Comparison of ENCODE assay signal across 22 mouse cellular contexts in genomic region chr9:104156506-104156905, GRCm38 (mm10). TPM values are rescaled to one million over a fixed set of nuclear protein-coding genes. Genes with fewer than 3 reads are reported as not detected.
A peak's percentile ranks its signal among the peaks of the same experiment; 100 is the strongest.
DNase-seq lines count a peak whose midpoint lies in the region; ATAC-seq and TF ChIP-seq lines count a peak whose summit lies in the region.
"Had no signal": no experiment of that assay in that cellular context is flagged by ENCODE, and none has a peak within 500 bp of the region (broad histone marks: within the 10 kb centered on the region; RNA-seq: fewer than 3 reads in every experiment).

No protein-coding gene starts in this region.

- intact Hi-C loops in heart, postnatal 36 days (cut with DNase I): no loop called here

- WGBS in heart, embryonic 12.5 days: 89% methylated on average over 8 of the region's 8 CpGs
- whole genome bisulfite sequencing in heart, embryonic 10.5 days: 95% methylated on average over 8 of the region's 8 CpGs

- no peak for TF ChIP-seq CTCF in testis, adult 2 months (IDR thresholded peaks at IDR 0.05; ENCODE audit: control insufficient read depth, insufficient read depth, insufficient replicate concordance, low read depth, low read length)

- peak; percentile 85 for DNase-seq in heart, adult 11 months
- DNase-seq in heart, embryonic 10.5 days (ENCODE audit: low spot score): peak; percentile 64
- no peak for DNase-seq in heart, postnatal 36 days
- DNase-seq in testis, postnatal 14 days (ENCODE audit: low spot score): no peak
- DNase-seq: adrenal gland, adult 2 months; adrenal gland, adult 8-10 months; adrenal gland, postnatal 10 days; adrenal gland, postnatal 14 days; adrenal gland, postnatal 25 days; adrenal gland, postnatal 36 days; B cell, adult 2 months; cerebellum, adult 11 months; cerebellum, adult 11-12 months; cerebellum, adult 18-20 months had no signal

- no peaks in the 10 kb centered on the region for H3K27me3 ChIP-seq in heart, embryonic 12.5 days (replicated peaks)
- no peaks in the 10 kb centered on the region for H3K27me3 ChIP-seq in heart, embryonic 10.5 days (ENCODE audit: insufficient read depth, poor library complexity, severe bottlenecking)
- H3K27me3 ChIP-seq in testis, adult 2 months (ENCODE audit: control insufficient read depth, insufficient read depth, low read length): no peaks in the 10 kb centered on the region
- H3K27me3 ChIP-seq: CH12.LX, Patski had no signal

- no peaks in the 10 kb centered on the region for H3K4me1 ChIP-seq in heart, embryonic 12.5 days (replicated peaks)
- no peaks in the 10 kb centered on the region for H3K4me1 ChIP-seq in heart, embryonic 10.5 days
- H3K4me1 ChIP-seq in testis, adult 2 months (ENCODE audit: control insufficient read depth, insufficient read depth, low read length): no peaks in the 10 kb centered on the region

- H3K27ac ChIP-seq in heart, embryonic 12.5 days (ENCODE audit: poor library complexity, severe bottlenecking): no peak overlapping the region
- no peak overlapping the region for H3K27ac ChIP-seq in heart, embryonic 10.5 days
- H3K27ac ChIP-seq in testis, adult 2 months (ENCODE audit: control insufficient read depth, insufficient read depth, low read depth, low read length): no peak overlapping the region

- no peak for TF ChIP-seq POLR2A in testis, adult 2 months (IDR thresholded peaks at IDR 0.05; ENCODE audit: control insufficient read depth, low read depth, low read length)

- no peak overlapping the region for H3K9ac ChIP-seq in heart, embryonic 12.5 days

- ATAC-seq in heart, embryonic 12.5 days (ENCODE audit: insufficient number of reproducible peaks, low FRiP score): no peak
- ATAC-seq: activated CD4-positive, CD25-positive, alpha-beta regulatory T cell, adult 4 months; CD4-positive, CD25-positive, alpha-beta regulatory T cell, adult 4 months; Patski had no signal

- H3K4me3 ChIP-seq in heart, embryonic 12.5 days: no peak overlapping the region
- H3K4me3 ChIP-seq in heart, embryonic 10.5 days: no peak overlapping the region
- H3K4me3 ChIP-seq in testis, adult 2 months (ENCODE audit: control insufficient read depth, low read depth, low read length): peak overlapping the region; percentile 58

- H3K4me2 ChIP-seq in heart, embryonic 12.5 days: no peak overlapping the region

- peaks cover 96% of the 10 kb centered on the region for H3K36me3 ChIP-seq in heart, embryonic 12.5 days
- H3K36me3 ChIP-seq in heart, embryonic 10.5 days: peaks cover 98% of the 10 kb centered on the region
- H3K36me3 ChIP-seq in testis, adult 2 months (ENCODE audit: control insufficient read depth, insufficient read depth, low read length): peaks cover 5% of the 10 kb centered on the region

- H3K9me3 ChIP-seq in heart, embryonic 12.5 days (replicated peaks): no peaks in the 10 kb centered on the region
- H3K9me3 ChIP-seq in heart, embryonic 10.5 days: no peaks in the 10 kb centered on the region
- H3K9me3 ChIP-seq: G1E had no signal

RNA-seq across cellular contexts. Expression of gene Ackr4, which starts 29.8 kb away (rescaled TPM):
- 1.2 and 1.3 TPM in 2 replicates for polyA plus RNA-seq in heart, embryonic 12.5 days (2016; fragmentation: Nextera tagmentation; extraction: Ambion mirVana)
- 0.46 and 0.59 TPM in 2 replicates for polyA plus RNA-seq in heart, embryonic 10.5 days (2016; fragmentation: Nextera tagmentation; extraction: Ambion mirVana)
- 1 to 10 TPM; 3.8 to 4.7 TPM for total RNA-seq in heart, postnatal 36 days (2021)
- 0.54 and 0.97 TPM in 2 replicates for polyA plus RNA-seq in testis, adult 2 months (2012; rRNA removed)
- total RNA-seq: adrenal gland, adult 18-20 months had no signal
- polyA plus RNA-seq: G1E had no signal

Comparison
In these comparisons a context has a peak if more than half of its experiments do, and no peak if none do; other contexts are left out.
1. DNase-seq: peak in heart, adult 11 months (single experiment) and heart, embryonic 10.5 days (single experiment); none in heart, postnatal 36 days (0 of 2) and testis, postnatal 14 days (single experiment).